Comparison of ENCODE assay signal across 23 mouse cellular contexts in the genomic region with DNA sequence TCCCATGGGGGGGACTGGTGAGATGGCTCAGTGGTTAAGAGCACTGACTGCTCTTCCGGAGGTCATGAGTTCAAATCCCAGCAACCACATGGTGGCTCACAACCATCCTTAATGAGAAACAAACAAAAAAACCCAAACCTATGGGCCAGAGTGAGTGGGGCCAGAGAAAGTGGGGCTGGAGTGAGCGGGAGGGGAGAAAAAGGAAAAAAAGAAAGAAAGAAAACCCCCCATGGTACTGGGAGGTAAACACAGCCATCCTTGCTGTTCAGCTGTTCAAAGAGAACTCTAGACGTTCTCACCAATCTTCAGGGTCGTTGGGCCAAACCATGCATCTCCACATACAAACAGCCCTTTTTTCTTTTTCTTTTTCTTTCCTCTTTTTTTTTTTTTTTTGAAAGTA. TPM values are rescaled to one million over a fixed set of nuclear protein-coding genes. Genes with fewer than 3 reads are reported as not detected.
DNase-seq lines count a peak whose midpoint lies in the region; ATAC-seq and TF ChIP-seq lines count a peak whose summit lies in the region.
"Had no signal": no experiment of that assay in that cellular context is flagged by ENCODE, and none has a peak within 500 bp of the region (broad histone marks: within the 10 kb centered on the region; RNA-seq: fewer than 3 reads in every experiment).

No protein-coding gene starts in this region.

- TF ChIP-seq POLR2A in CH12.LX (IDR thresholded peaks at IDR 0.05; ENCODE audit: low read depth, low read length) = 0 out of 2 replicates have a peak, but pooled peaks have one; percentile 14

- peak overlapping the region; percentile 38; the same call in 1 of the 2 replicates for H3K27ac ChIP-seq in gastrocnemius, adult 2 months
- no peak overlapping the region for H3K27ac ChIP-seq in midbrain, embryonic 11.5 days (ENCODE audit: low read depth, low read length)
- no peak overlapping the region for H3K27ac ChIP-seq in midbrain, embryonic 10.5 days (replicated peaks)
- H3K27ac ChIP-seq in CH12.LX (ENCODE audit: insufficient read depth, low read depth) = 0 out of 2 replicates have a peak overlapping the region, but pooled peaks have one; percentile 26
- H3K27ac ChIP-seq: embryonic facial prominence, embryonic 10.5 days; embryonic facial prominence, embryonic 12.5 days; forebrain, embryonic 13.5 days; forebrain, embryonic 15.5 days had no signal

- no peaks in the 10 kb centered on the region for H3K9me3 ChIP-seq in midbrain, embryonic 11.5 days (ENCODE audit: control insufficient read depth, low read length)
- no peaks in the 10 kb centered on the region for H3K9me3 ChIP-seq in midbrain, embryonic 10.5 days (replicated peaks)
- H3K9me3 ChIP-seq in CH12.LX (replicated peaks; ENCODE audit: low read length) = no peaks in the 10 kb centered on the region
- H3K9me3 ChIP-seq: embryonic facial prominence, embryonic 10.5 days; embryonic facial prominence, embryonic 12.5 days; forebrain, embryonic 13.5 days; forebrain, embryonic 15.5 days had no signal

- TF ChIP-seq RAD21 in CH12.LX (IDR thresholded peaks at IDR 0.05; ENCODE audit: low read depth, low read length) = no peak

- no peak for DNase-seq in gastrocnemius, adult 2 months
- no peak for DNase-seq in gastrocnemius, postnatal 10 days
- DNase-seq in midbrain, embryonic 11.5 days (ENCODE audit: low spot score, missing footprints) = peak; percentile 70
- no peak for DNase-seq in midbrain, embryonic 10.5 days (ENCODE audit: low spot score)
- no peak for DNase-seq in CH12.LX (ENCODE audit: extremely low read depth)
- DNase-seq: adrenal gland, adult 8-10 months; adrenal gland, postnatal 14 days; adrenal gland, postnatal 36 days; B cell, adult 2 months; cerebellum, adult 11-12 months; cerebellum, adult 2 months; cerebellum, adult 9-10 months; cerebellum, postnatal 10 days; cerebellum, postnatal 25 days; forebrain, postnatal 0 days had no signal

- in situ Hi-C loops in CH12.LX (cut with MboI; ENCODE audit: low pct_ligation_motif_present, low pct_unique_long_range_greater_than_20kb, low sequenced_read_pairs) = no loop called here

- H3K27me3 ChIP-seq in midbrain, embryonic 11.5 days (ENCODE audit: control insufficient read depth, insufficient read depth, low read length) = no peaks in the 10 kb centered on the region
- H3K27me3 ChIP-seq in midbrain, embryonic 10.5 days (ENCODE audit: low read depth, poor library complexity, severe bottlenecking) = no peaks in the 10 kb centered on the region
- no peaks in the 10 kb centered on the region for H3K27me3 ChIP-seq in CH12.LX (replicated peaks)
- H3K27me3 ChIP-seq: embryonic facial prominence, embryonic 12.5 days; forebrain, embryonic 13.5 days; forebrain, embryonic 15.5 days; Patski had no signal

- no peak overlapping the region for H3K4me3 ChIP-seq in gastrocnemius, adult 2 months
- H3K4me3 ChIP-seq in midbrain, embryonic 11.5 days (ENCODE audit: low read depth, low read length) = no peak overlapping the region
- no peak overlapping the region for H3K4me3 ChIP-seq in midbrain, embryonic 10.5 days
- H3K4me3 ChIP-seq in CH12.LX (replicated peaks in 1 of 3; ENCODE audit: low read depth in 2 of 3, low read length in 2 of 3, poor library complexity in 1 of 3) = no peak overlapping the region
- H3K4me3 ChIP-seq: embryonic facial prominence, embryonic 10.5 days; embryonic facial prominence, embryonic 12.5 days; forebrain, embryonic 13.5 days; forebrain, embryonic 15.5 days had no signal

- dilution Hi-C loops in CH12.LX (cut with MboI; ENCODE audit: extremely low pct_ligation_motif_present, extremely low pct_unique_long_range_greater_than_20kb, low sequenced_read_pairs) = no loop called here

- intact Hi-C loops in gastrocnemius, adult 2 months (cut with DNase I) = no loop called here

- TF ChIP-seq EP300 in CH12.LX (IDR thresholded peaks at IDR 0.05; ENCODE audit: low read length) = 0 out of 2 replicates have a peak, but pooled peaks have one; percentile 21

- ATAC-seq in midbrain, embryonic 11.5 days (ENCODE audit: low FRiP score) = no peak
- no peak for ATAC-seq in monocyte, adult 5-6 weeks (replicated peaks; ENCODE audit: insufficient number of reproducible peaks, low FRiP score, low TSS enrichment, poor library complexity, severe bottlenecking)
- ATAC-seq: activated CD4-positive, CD25-positive, alpha-beta regulatory T cell, adult 4 months; CD4-positive, CD25-positive, alpha-beta regulatory T cell, adult 4 months; forebrain, embryonic 13.5 days; forebrain, embryonic 15.5 days; forebrain, postnatal 0 days; Patski had no signal

- H3K4me1 ChIP-seq in midbrain, embryonic 11.5 days (ENCODE audit: control insufficient read depth, insufficient read depth, low read length) = no peaks in the 10 kb centered on the region; the same call in 1 of the 2 replicates
- H3K4me1 ChIP-seq in midbrain, embryonic 10.5 days = peaks cover 18% of the 10 kb centered on the region
- H3K4me1 ChIP-seq in CH12.LX (ENCODE audit: control insufficient read depth in 1 of 2, insufficient read depth in 2 of 2) = peaks cover 33 to 79% of the 10 kb centered on the region in 2 experiments

- WGBS in midbrain, embryonic 11.5 days = 84% methylated on average over 4 of the region's 4 CpGs
- WGBS in midbrain, embryonic 10.5 days = 88% methylated on average over 4 of the region's 4 CpGs

- no peaks in the 10 kb centered on the region for H3K36me3 ChIP-seq in midbrain, embryonic 11.5 days (ENCODE audit: control insufficient read depth, insufficient read depth, low read length)
- no peaks in the 10 kb centered on the region for H3K36me3 ChIP-seq in midbrain, embryonic 10.5 days
- H3K36me3 ChIP-seq in CH12.LX (replicated peaks in 1 of 2; ENCODE audit: control insufficient read depth in 1 of 2, insufficient read depth in 1 of 2, low read length in 1 of 2) = peaks cover 36 to 64% of the 10 kb centered on the region in 2 experiments
- H3K36me3 ChIP-seq: embryonic facial prominence, embryonic 12.5 days; forebrain, embryonic 15.5 days had no signal

- no peak overlapping the region for H3K4me2 ChIP-seq in midbrain, embryonic 11.5 days
- H3K4me2 ChIP-seq in CH12.LX (ENCODE audit: insufficient read depth, low read depth, poor library complexity, severe bottlenecking) = peak overlapping the region; percentile 37
- H3K4me2 ChIP-seq: embryonic facial prominence, embryonic 12.5 days; forebrain, embryonic 13.5 days; forebrain, embryonic 15.5 days had no signal

- no peak for TF ChIP-seq CTCF in gastrocnemius, adult 2 months (IDR thresholded peaks at IDR 0.05)
- TF ChIP-seq CTCF in CH12.LX (conservative IDR thresholded peaks at IDR 0.05 in 1 of 2, IDR thresholded peaks at IDR 0.05 in 1 of 2; ENCODE audit: low read depth in 2 of 2, low read length in 2 of 2) = no peak

- H3K79me2 ChIP-seq in CH12.LX (replicated peaks; ENCODE audit: control insufficient read depth, extremely low read depth, insufficient read depth, poor library complexity, severe bottlenecking) = peaks cover 92% of the 10 kb centered on the region

- no peak overlapping the region for H3K9ac ChIP-seq in midbrain, embryonic 11.5 days (ENCODE audit: low read length)
- H3K9ac ChIP-seq in CH12.LX (ENCODE audit: insufficient read depth, low read depth) = peak overlapping the region; percentile 57
- H3K9ac ChIP-seq: embryonic facial prominence, embryonic 12.5 days; forebrain, embryonic 13.5 days; forebrain, embryonic 15.5 days; forebrain, postnatal 0 days had no signal

TF ChIP-seq in CH12.LX, 34 proteins besides CTCF, POLR2A, EP300 and RAD21:
- TF ChIP-seq POLR2AphosphoS2 (IDR thresholded peaks at IDR 0.05; ENCODE audit: low read depth, low read length) = no peak
- TF ChIP-seq MAZ (IDR thresholded peaks at IDR 0.05; ENCODE audit: low read depth, low read length) = peak; percentile 73
- peak; percentile 19; the same call in 1 of the 2 replicates for TF ChIP-seq MYC (IDR thresholded peaks at IDR 0.05; ENCODE audit: low read depth, low read length)
- TF ChIP-seq NRF1 (IDR thresholded peaks at IDR 0.05; ENCODE audit: low read depth, low read length) = no peak
- TF ChIP-seq JUN (IDR thresholded peaks at IDR 0.05; ENCODE audit: insufficient read depth, low read depth, low read length) = no peak
- TF ChIP-seq ZMIZ1 (IDR thresholded peaks at IDR 0.05; ENCODE audit: low read depth, low read length) = no peak
- 0 out of 2 replicates have a peak, but pooled peaks have one; percentile 39 for TF ChIP-seq CHD1 (IDR thresholded peaks at IDR 0.05; ENCODE audit: low read depth, low read length)
- peak; percentile 42; the same call in 1 of the 2 replicates for TF ChIP-seq MAX (IDR thresholded peaks at IDR 0.05; ENCODE audit: low read length)
- no peak for TF ChIP-seq ZKSCAN1 (IDR thresholded peaks at IDR 0.05; ENCODE audit: borderline replicate concordance, low read depth, low read length)
- TF ChIP-seq BHLHE40 (IDR thresholded peaks at IDR 0.05; ENCODE audit: low read depth, low read length) = no peak
- no peak for TF ChIP-seq KAT2A (IDR thresholded peaks at IDR 0.05; ENCODE audit: insufficient replicate concordance, low read length)
- 0 out of 2 replicates have a peak, but pooled peaks have one; percentile 13 for TF ChIP-seq RCOR1 (conservative IDR thresholded peaks at IDR 0.05; ENCODE audit: low read depth, low read length)
- TF ChIP-seq ELF1 (IDR thresholded peaks at IDR 0.05; ENCODE audit: low read depth, low read length) = 0 out of 2 replicates have a peak, but pooled peaks have one; percentile 14
- TF ChIP-seq NELFE (IDR thresholded peaks at IDR 0.05; ENCODE audit: low read depth, low read length) = no peak

RNA-seq across cellular contexts. Expression of gene Swap70, which starts 18.1 kb away (rescaled TPM):
- total RNA-seq in gastrocnemius, adult 2 months (2021) = 1 to 10 TPM; 4.8 to 7.2 TPM
- 10 to 100 TPM; 11.5 to 16.2 TPM for total RNA-seq in gastrocnemius, postnatal 10 days (2021)
- polyA plus RNA-seq in midbrain, embryonic 11.5 days (2014; fragmentation: Nextera tagmentation; extraction: Ambion mirVana) = 15.1 and 17.2 TPM in 2 replicates
- polyA plus RNA-seq in midbrain, embryonic 10.5 days (2016; fragmentation: Nextera tagmentation; extraction: Ambion mirVana) = 25.3 and 26.0 TPM in 2 replicates
- total RNA-seq in CH12.LX (2012; rRNA removed) = 296 and 297 TPM in 2 replicates
- 398 and 409 TPM in 2 replicates for total RNA-seq in CH12.LX (2014; rRNA removed)
- 370 and 388 TPM in 2 replicates for polyA plus RNA-seq in CH12.LX (2012; ENCODE audit: insufficient read length, low read depth)
- 76.0 to 118 TPM (median 83.2 TPM) in 3 replicates for total RNA-seq in monocyte, adult 5-6 weeks (2017)

Comparison
In these comparisons a context has a peak if more than half of its experiments do, and no peak if none do; other contexts are left out.
1. H3K27ac ChIP-seq: peak in gastrocnemius, adult 2 months (single experiment) and CH12.LX (single experiment); none in midbrain, embryonic 11.5 days (single experiment) and midbrain, embryonic 10.5 days (single experiment).